Mouse (Mus musculus) regulatory T cell (primary cell): ENCODE measurements around the gene C2cd2l.

Experiments
- in situ Hi-C: fragments of 300-600 bp; cut with MboI, MseI; formaldehyde crosslinking; loops from one replicate; pipeline ENCODE4 v1.15.1; 2025; ENCODE audit warnings: high pct_unique_total_duplicates

The C2cd2l gene

DNA sequence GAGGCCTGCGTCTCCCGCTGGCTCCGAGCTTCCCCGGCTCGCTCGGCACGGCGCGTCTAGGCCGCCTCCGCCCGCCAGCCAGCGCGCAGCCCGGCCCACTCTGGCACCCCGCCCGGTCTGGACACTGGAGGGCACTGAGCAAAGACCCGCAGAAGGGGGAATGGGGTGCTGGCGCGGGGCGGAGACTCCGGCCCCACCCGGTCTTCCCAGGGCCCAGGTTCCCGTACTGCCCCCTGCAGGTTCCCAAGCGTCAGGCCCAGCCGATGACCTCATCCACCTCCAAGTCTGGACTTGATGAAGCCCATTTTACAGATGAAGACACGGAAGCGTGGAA lies 52.1 kb downstream of the C2cd2l start:
- in situ Hi-C loops: loop anchor here (25.0 kb wide), 1 partner anchor 506 kb away; no protein-coding TSS in a partner anchor

GRCm38 (mm10) chr9:44267319-44268026 lies 52.6 kb downstream of the C2cd2l start:
- in situ Hi-C loops: loop anchor here (25.0 kb wide), 1 partner anchor 505 kb away; no protein-coding TSS in a partner anchor

- in situ Hi-C loops: loop anchor here (25.0 kb wide), 1 partner anchor 504 kb away; no protein-coding TSS in a partner anchor
Observed at GRCm38 (mm10) chr9:44266478-44267226, 53.4 kb downstream of the C2cd2l start.

GRCm38 (mm10) chr9:44261388-44261787 lies 58.7 kb downstream of the C2cd2l start:
- in situ Hi-C loops: loop anchor here (25.0 kb wide), 1 partner anchor 499 kb away; no protein-coding TSS in a partner anchor
